Mouse (Mus musculus) right cerebral cortex, postnatal 4 days (tissue): ENCODE results near the gene Fam196b.

Experiments used
- DNase-seq: peaks from one replicate; pipeline ENCODE4 v3.0.0-alpha.2; 2022

Fam196b gene

GRCm38 (mm10) chr11:34314534-34315379 is at the start of gene Fam196b:
Gene Fam196b (plus strand): TSS chr11:34314822.
- DNase-seq = no peak

- no peak for DNase-seq
Observed at GRCm38 (mm10) chr11:34272016-34272415, 42.6 kb upstream of the Fam196b start.

- DNase-seq = peak; percentile 40
Observed at GRCm38 (mm10) chr11:34275941-34276340, 38.7 kb upstream of the Fam196b start.

GRCm38 (mm10) chr11:34276363-34277046 is 38.1 kb upstream of the Fam196b start:
- peak; percentile 49 for DNase-seq

- no peak for DNase-seq
Observed at GRCm38 (mm10) chr11:34277047-34277445, 37.6 kb upstream of the Fam196b start.

GRCm38 (mm10) chr11:34284124-34284808 is 30.4 kb upstream of the Fam196b start:
- no peak for DNase-seq

- no peak for DNase-seq
Observed at GRCm38 (mm10) chr11:34290265-34290664, 24.4 kb upstream of the Fam196b start.

GRCm38 (mm10) chr11:34290708-34291107 is 23.9 kb upstream of the Fam196b start:
- DNase-seq = no peak

GRCm38 (mm10) chr11:34291304-34291703 is 23.3 kb upstream of the Fam196b start:
- DNase-seq = no peak

- no peak for DNase-seq
Observed at GRCm38 (mm10) chr11:34297698-34298378, 16.8 kb upstream of the Fam196b start.

GRCm38 (mm10) chr11:34299550-34299949 is 15.1 kb upstream of the Fam196b start:
- DNase-seq = no peak

GRCm38 (mm10) chr11:34300064-34300463 is 14.6 kb upstream of the Fam196b start:
- DNase-seq = no peak

GRCm38 (mm10) chr11:34306231-34306630 is 8.4 kb upstream of the Fam196b start:
- DNase-seq = no peak

GRCm38 (mm10) chr11:34308731-34309130 is 5.9 kb upstream of the Fam196b start:
- DNase-seq = no peak

GRCm38 (mm10) chr11:34309360-34309759 is 5.3 kb upstream of the Fam196b start:
- no peak for DNase-seq

- DNase-seq = no peak
Observed at GRCm38 (mm10) chr11:34311717-34312116, 2.9 kb upstream of the Fam196b start.

GRCm38 (mm10) chr11:34312208-34312607 is 2.4 kb upstream of the Fam196b start:
- no peak for DNase-seq

GRCm38 (mm10) chr11:34315383-34315782 is 761 bp downstream of the Fam196b start:
- DNase-seq = no peak

GRCm38 (mm10) chr11:34316176-34316575 is 1.6 kb downstream of the Fam196b start:
- DNase-seq = no peak

- DNase-seq = no peak
Observed at GRCm38 (mm10) chr11:34317001-34317400, 2.4 kb downstream of the Fam196b start.

GRCm38 (mm10) chr11:34319282-34319681 is 4.7 kb downstream of the Fam196b start:
- DNase-seq = no peak

- no peak for DNase-seq
Observed at GRCm38 (mm10) chr11:34323664-34324063, 9.0 kb downstream of the Fam196b start.
